Mouse (Mus musculus) Patski (cell line): Measurements from ENCODE around the gene Duxbl1. TPM values are rescaled to one million over a fixed set of nuclear protein-coding genes. Genes with fewer than 3 reads are reported as not detected.

Experiments used
- polyA plus RNA-seq: library from polyadenylated mRNA; unstranded; gene quantifications from one replicate; pipeline ENCODE4 v1.2.3, GENCODE M21; 2021

Gene Duxbl1
- polyA plus RNA-seq, 1 experiment from 2014 or later: not detected

Other genes with a start within 250 kb of the Duxbl1 start
- 29.0 TPM for gene Zcchc24, start 209.5 kb upstream of the Duxbl1 start, polyA plus RNA-seq
- 54.8 TPM for gene Anxa11, start 136.4 kb upstream of the Duxbl1 start, polyA plus RNA-seq
- not detected for gene Plac9a, start 75.5 kb upstream of the Duxbl1 start, polyA plus RNA-seq
- 7.4 TPM for gene Tmem254a, start 50.9 kb upstream of the Duxbl1 start, polyA plus RNA-seq
- gene Cphx1, start 40.3 kb upstream of the Duxbl1 start, polyA plus RNA-seq: 0.06 TPM
- gene Gm9780, start 64.1 kb downstream of the Duxbl1 start, polyA plus RNA-seq: not detected
- gene Tmem254c, start 88.8 kb downstream of the Duxbl1 start, polyA plus RNA-seq: 36.1 TPM
- gene Cphx2, start 102.9 kb downstream of the Duxbl1 start, polyA plus RNA-seq: not detected
- gene Cphx3, start 103.7 kb downstream of the Duxbl1 start, polyA plus RNA-seq: not detected
- not detected for gene Duxbl2, start 139.8 kb downstream of the Duxbl1 start, polyA plus RNA-seq
- gene Plac9b, start 203.9 kb downstream of the Duxbl1 start, polyA plus RNA-seq: not detected
- gene Tmem254b, start 228.5 kb downstream of the Duxbl1 start, polyA plus RNA-seq: 25.8 TPM